Mouse (Mus musculus) erythroid progenitor cell, adult 5-6 weeks (primary cell): ENCODE results near the gene Zfp410. TPM values are rescaled to one million over a fixed set of nuclear protein-coding genes. Genes with fewer than 3 reads are reported as not detected.
"Not testable (repeated sequence)": the region's sequence is repeated elsewhere in the genome, so short reads cannot be mapped to it uniquely, and the experiment has no call there.

Source experiments
- ATAC-seq: replicated peaks from 2 replicates; pipeline ENCODE4 v1.8.0; 2016; ENCODE audit warnings: moderate number of reproducible peaks, mild to moderate bottlenecking, moderate TSS enrichment, inconsistent platforms; ENCODE audit not compliant: poor library complexity, low FRiP score, severe bottlenecking
- total RNA-seq, 2 experiments: library from RNA; stranded (forward) in 1 of 2; stranded (reverse) in 1 of 2; fragments of 150-400 nt in 1 of 2; fragments of 186-747, 209-891 nt in 1 of 2; gene quantifications; 2 replicates each; pipeline versions ENCODE4 v1.2.3 to v1.2.4; 2015 to 2017; ENCODE audit warnings: low replicate concordance in 2 of 2

Zfp410 gene
- total RNA-seq, 2 experiments from 2014 or later: 63.2 to 72.5 TPM

- 0 out of 2 replicates have a peak, but pooled peaks have one; percentile 52 for ATAC-seq
Observed at GRCm38 (mm10) chr12:84347192-84347591, 30.5 kb downstream of the Zfp410 start.

DNA sequence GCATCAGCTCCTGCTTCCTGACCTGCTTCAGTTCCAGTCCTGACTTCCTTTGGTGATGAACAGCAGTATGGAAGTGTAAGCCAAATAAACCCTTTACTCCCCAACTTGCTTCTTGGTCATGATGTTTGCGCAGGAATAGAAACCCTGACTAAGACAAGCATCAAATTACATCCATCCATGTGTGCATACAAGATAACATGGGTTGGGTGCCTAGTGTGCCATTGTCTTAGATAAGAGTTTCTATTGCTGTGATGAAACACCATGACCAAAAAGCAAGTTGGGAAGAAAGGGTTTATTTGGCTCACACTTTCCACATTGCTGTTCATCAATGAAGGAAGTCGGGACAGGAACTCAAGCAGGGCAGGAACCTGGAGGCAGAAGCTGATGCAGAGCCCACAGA lies 42.0 kb downstream of the Zfp410 start:
- not testable (repeated sequence) for ATAC-seq

DNA sequence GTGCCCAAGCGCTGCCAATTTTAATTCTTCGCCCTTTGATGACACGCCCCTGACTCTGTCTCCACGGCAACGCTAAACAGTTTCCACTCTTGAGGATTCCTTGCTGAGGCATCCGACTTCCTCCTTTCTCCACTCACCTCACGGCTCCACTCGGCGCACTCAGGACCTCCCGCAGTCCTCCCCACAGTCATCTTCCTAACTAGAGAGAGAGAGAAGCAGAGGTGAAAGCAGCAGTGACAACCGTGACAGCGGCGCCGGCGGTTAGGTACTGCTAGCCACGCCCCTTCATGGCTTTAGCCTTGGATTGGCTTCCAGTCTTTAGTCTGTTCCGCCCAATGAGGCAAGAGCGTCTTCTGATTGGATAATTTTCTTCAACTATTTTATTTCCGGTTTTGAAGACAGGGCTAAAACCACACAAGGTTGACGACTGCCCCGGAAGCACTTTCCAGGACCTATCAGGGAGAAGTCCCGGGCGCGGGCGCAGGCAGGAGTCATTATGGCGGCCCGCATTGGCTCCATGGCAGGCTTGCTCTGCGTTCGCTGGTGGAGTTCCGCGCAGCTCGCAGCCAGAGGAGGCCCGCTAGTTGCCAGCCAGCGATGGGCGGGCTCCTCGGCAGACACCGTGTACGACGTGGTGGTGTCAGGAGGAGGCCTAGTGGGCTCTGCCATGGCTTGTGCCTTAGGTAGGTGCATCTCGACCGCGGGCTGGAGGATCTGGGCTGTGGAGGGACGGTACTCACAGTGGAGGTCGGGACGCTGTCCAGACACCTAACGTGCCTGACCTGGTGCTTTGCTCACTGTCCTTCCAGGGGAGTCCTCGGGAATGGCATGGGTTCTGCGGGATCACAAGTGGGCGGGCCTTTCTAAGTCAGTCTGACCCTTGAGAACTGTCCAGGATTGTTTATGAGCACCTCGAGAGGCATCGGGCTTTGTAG lies 45.2 kb downstream of the Zfp410 start, which contains the start of the genes Coq6 and Fam161b:
Gene Coq6 (plus strand): TSS at position 103 of the 935 bp plus-strand sequence.
Gene Fam161b (minus strand): TSS at position 279 of the 935 bp plus-strand sequence.
- ATAC-seq: peak; percentile 93

- ATAC-seq: no peak
Observed at GRCm38 (mm10) chr12:84362872-84363271, 46.2 kb downstream of the Zfp410 start.

GRCm38 (mm10) chr12:84364291-84364690 lies 47.6 kb downstream of the Zfp410 start:
- ATAC-seq: no peak

DNA sequence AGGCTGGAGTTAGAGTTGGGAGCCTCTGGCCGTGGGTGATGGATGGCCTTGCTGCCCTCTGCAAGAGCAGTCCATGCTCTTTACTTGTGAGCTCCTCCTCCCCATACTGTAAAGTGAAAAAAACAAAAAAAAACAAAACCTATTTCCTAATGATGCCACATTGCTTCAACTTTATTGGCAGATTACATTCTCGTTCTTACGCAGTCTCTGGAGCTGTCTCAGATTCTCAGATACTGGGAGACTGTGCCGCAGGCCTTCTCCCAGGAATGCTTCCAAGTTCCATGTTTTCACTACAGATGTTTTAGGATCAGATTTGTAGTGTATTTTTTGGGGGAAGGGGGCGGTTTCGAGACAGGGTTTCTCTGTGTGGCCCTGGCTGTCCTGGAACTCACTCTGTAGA lies 48.5 kb downstream of the Zfp410 start:
- no peak for ATAC-seq

- ATAC-seq: no peak
Observed at GRCm38 (mm10) chr12:84366971-84367370, 50.3 kb downstream of the Zfp410 start.

- no peak for ATAC-seq
Observed at GRCm38 (mm10) chr12:84371647-84372046, 55.0 kb downstream of the Zfp410 start.

GRCm38 (mm10) chr12:84373831-84374481 lies 57.3 kb downstream of the Zfp410 start:
- no peak for ATAC-seq

DNA sequence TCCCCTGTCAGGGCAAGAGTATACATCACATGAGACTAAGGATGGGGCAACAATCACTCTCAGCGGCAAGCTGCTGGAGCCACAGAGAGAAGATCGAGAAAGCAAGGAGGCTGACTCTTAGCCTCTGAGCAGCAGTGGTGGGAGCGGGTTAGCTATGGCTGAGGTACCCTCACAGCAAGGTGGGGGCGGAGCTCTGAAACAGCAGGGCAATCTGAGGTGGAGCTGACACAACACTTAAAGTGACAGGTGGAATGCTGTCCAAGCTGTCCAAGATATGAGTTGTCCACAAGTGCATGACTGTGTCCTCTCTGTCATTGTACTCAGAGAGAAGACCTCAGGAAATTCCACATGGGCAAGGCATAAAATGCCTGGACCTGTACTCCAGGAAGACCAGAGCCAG lies 65.7 kb downstream of the Zfp410 start:
- no peak for ATAC-seq

DNA sequence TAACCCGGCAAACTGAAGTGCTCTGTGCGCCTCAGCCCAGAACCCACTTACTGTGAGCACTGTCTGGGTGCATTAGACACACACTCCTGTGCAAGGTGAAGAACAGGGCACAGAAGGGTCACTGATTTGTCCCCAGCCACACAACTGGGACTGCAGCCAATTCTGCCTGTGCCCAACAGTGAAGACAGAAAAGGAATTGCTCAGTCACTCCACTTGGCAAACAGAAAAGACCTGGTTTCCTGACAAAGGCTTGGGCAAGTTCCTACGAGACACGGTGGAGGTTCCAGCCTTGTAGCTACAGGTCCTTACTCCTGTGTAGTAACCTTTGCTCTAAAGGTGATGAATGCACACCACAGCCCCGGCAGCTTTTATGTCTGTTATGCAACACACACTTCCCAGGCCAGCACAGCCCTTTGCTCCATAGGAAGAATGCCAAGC lies 68.0 kb downstream of the Zfp410 start:
- ATAC-seq: no peak

DNA sequence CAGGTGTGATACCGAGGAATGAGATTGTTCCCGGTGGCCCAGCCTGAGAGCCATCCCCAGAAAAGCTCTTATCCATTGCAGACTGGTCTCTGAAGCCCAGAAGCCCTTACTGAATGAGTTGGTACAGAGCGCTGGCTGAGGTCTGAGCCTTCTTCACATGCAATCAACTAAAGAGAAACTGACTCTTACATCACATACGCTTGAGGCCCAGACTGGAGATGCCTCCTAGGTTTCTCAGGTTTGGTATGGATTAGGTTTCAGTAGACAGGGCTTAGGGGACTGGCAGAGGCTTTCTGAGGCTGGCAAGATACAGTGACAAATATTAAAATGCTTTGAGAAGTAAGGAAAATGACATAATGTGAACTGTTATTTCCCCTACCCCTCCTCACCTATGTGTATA lies 68.8 kb downstream of the Zfp410 start:
- no peak for ATAC-seq

DNA sequence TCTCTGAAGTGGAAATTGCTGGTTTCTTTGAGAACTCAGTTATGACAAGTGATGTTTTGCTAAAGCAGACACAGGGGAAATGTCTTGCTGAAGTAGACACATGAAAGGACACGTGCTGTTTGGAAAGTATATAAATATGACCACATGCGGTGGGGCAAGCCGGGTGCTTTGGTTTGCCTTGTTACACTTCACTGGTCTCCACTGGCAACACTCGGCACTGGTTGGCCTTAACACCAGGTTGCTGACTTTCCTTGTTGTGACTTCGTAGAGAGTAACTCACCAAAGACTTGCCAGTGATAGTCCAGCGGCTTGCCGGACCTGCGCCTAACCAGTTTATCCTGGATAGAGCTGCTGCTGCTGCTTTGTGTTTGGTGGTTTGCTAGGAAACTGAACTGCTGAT lies 71.4 kb downstream of the Zfp410 start:
- no peak for ATAC-seq

DNA sequence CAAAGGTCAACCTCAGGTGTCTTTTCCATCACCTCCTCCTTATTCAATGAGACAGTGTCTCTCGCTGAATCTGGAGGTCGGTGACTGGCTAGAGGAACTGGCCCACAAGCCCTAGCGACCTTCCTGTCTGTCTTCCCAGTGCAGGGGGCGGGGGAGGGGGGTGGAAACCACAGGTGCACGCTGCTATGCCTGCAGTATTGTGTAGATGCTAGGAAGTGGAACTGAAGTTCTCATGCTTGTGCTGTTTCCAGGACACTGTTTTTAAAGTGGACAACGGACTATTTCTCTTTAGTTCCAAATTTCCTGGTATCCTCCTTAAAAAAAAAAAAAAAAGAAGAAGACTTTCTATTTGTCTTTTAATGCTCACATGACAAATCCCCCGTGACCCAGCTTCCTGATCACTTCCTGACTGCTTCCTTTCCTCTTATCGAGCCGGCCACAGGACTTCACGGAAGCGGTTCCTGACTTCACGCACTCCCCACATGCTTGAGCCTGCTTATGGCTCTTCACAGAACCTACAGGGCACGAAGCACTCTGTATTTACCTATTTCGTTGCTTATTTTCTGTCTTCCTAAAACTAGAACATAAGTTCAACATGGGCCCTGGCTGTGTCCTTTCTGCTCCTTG lies 72.2 kb downstream of the Zfp410 start:
- no peak for ATAC-seq

- ATAC-seq: no peak
Observed at GRCm38 (mm10) chr12:84390336-84390735, 73.7 kb downstream of the Zfp410 start.

DNA sequence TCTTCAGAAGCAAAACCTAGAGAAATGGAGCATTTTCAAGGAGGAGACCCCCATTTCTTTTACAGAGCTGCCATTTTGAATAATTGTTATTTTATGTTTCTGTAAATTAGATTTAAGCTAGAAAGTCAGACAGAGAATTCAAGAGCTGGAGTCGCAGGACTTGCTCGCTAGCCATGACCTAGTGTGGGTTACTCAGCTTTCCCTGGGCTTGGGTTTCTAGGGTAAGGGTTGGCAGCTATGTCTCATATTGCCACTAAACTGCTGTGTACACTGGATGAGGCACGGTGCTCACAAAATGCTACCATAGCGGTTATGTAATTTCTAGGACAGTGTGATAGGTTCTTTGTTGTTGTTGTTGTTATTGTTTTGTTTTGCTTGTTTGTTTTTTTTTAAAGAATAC lies 76.0 kb downstream of the Zfp410 start:
- ATAC-seq: no peak
